Mouse (Mus musculus): ENCODE measurements around the gene Sbno1. TPM values are rescaled to one million over a fixed set of nuclear protein-coding genes. Genes with fewer than 3 reads are reported as not detected.

The Sbno1 gene
- polyA plus RNA-seq, 1 experiment from 2014 or later = 102 TPM

Small RNAs within 50 kb of the gene (microRNA-seq; reads per million reads assigned to microRNA genes)
- gene Gm27486 = 1.1 reads per million

Other genes starting within 250 kb of the Sbno1 start
- gene Pitpnm2, start 176.2 kb downstream of the Sbno1 start, polyA plus RNA-seq (2014; fragmentation: Nextera tagmentation; extraction: Ambion mirVana) = 5.1 and 7.0 TPM in 2 replicates
- 11.8 and 20.8 TPM in 2 replicates for gene Mphosph9, start 98.0 kb downstream of the Sbno1 start, polyA plus RNA-seq (2014; fragmentation: Nextera tagmentation; extraction: Ambion mirVana)
- gene 2810006K23Rik, start 97.9 kb downstream of the Sbno1 start, polyA plus RNA-seq (2014; fragmentation: Nextera tagmentation; extraction: Ambion mirVana) = 12.5 and 13.2 TPM in 2 replicates
- gene Cdk2ap1, start 62.9 kb downstream of the Sbno1 start, polyA plus RNA-seq (2014; fragmentation: Nextera tagmentation; extraction: Ambion mirVana) = 62.3 and 87.0 TPM in 2 replicates
- 54.7 and 58.6 TPM in 2 replicates for gene Kmt5a, start 13.9 kb upstream of the Sbno1 start, polyA plus RNA-seq (2014; fragmentation: Nextera tagmentation; extraction: Ambion mirVana)
- 29.4 and 31.7 TPM in 2 replicates for gene Rilpl2, start 52.4 kb upstream of the Sbno1 start, polyA plus RNA-seq (2014; fragmentation: Nextera tagmentation; extraction: Ambion mirVana)
- 12.8 and 23.8 TPM in 2 replicates for gene Snrnp35, start 57.1 kb upstream of the Sbno1 start, polyA plus RNA-seq (2014; fragmentation: Nextera tagmentation; extraction: Ambion mirVana)
- gene Rilpl1, start 105.4 kb upstream of the Sbno1 start, polyA plus RNA-seq (2014; fragmentation: Nextera tagmentation; extraction: Ambion mirVana) = 21.9 and 26.1 TPM in 2 replicates
- gene Tmed2, start 114.7 kb upstream of the Sbno1 start, polyA plus RNA-seq (2014; fragmentation: Nextera tagmentation; extraction: Ambion mirVana) = 457 and 564 TPM in 2 replicates
- gene Ddx55, start 126.9 kb upstream of the Sbno1 start, polyA plus RNA-seq (2014; fragmentation: Nextera tagmentation; extraction: Ambion mirVana) = 14.0 and 17.3 TPM in 2 replicates
- 84.8 and 85.1 TPM in 2 replicates for gene Eif2b1, start 153.1 kb upstream of the Sbno1 start, polyA plus RNA-seq (2014; fragmentation: Nextera tagmentation; extraction: Ambion mirVana)
- 73.7 and 79.8 TPM in 2 replicates for gene Gtf2h3, start 153.1 kb upstream of the Sbno1 start, polyA plus RNA-seq (2014; fragmentation: Nextera tagmentation; extraction: Ambion mirVana)
- 28.4 and 51.6 TPM in 2 replicates for gene Atp6v0a2, start 202.6 kb upstream of the Sbno1 start, polyA plus RNA-seq (2014; fragmentation: Nextera tagmentation; extraction: Ambion mirVana)

Measured in kidney, embryonic 14.5 days (tissue).